Mouse (Mus musculus) erythroblast, embryonic 14.5 days (primary cell): ENCODE data around the gene 4931406P16Rik.

Experiments
- GATA1 ChIP-seq: IDR thresholded peaks from 2 replicates; pipeline ENCODE4 v1.6.1; 2012; ENCODE audit warnings: low read length, inconsistent platforms, mixed read lengths
- TAL1 ChIP-seq: IDR thresholded peaks from 3 replicates; pipeline ENCODE4 v1.6.1; 2012; ENCODE audit warnings: low read length, inconsistent platforms, mixed read lengths

- TF ChIP-seq TAL1 (no peak), GATA1 (no peak)
Observed at GRCm38 (mm10) chr7:34351997-34352396, 38.6 kb upstream of the 4931406P16Rik start.
